Mouse (Mus musculus) heart, postnatal 0 days (tissue): ENCODE measurements around the gene Ccrl2. TPM values are rescaled to one million over a fixed set of nuclear protein-coding genes. Genes with fewer than 3 reads are reported as not detected.

Source experiments
- ATAC-seq: fragments of 200-750 bp; cut with Nextera tagmentation; 2 replicates; pipeline ENCODE4 v1.8.0; 2017; ENCODE audit warnings: low read depth, moderate number of reproducible peaks, moderate library complexity; ENCODE audit not compliant: insufficient read depth
- DNase-seq: peaks from one replicate; pipeline ENCODE4 v3.0.0-alpha.2; 2016; ENCODE audit warnings: low spot score
- H3K27ac ChIP-seq: fragments of 300-500 bp; sonication (generic); 2 replicates; pipeline ENCODE4 v1.5.1; 2014; ENCODE audit warnings: low read depth, mild to moderate bottlenecking
- H3K27me3 ChIP-seq: fragments of 300-500 bp; sonication (generic); 2 replicates; pipeline ENCODE4 v1.6.1; 2014; ENCODE audit warnings: low read length, mixed read lengths; ENCODE audit not compliant: control insufficient read depth, insufficient read depth
- H3K36me3 ChIP-seq: fragments of 300-500 bp; sonication (generic); replicated peaks from 2 replicates; pipeline ENCODE4 v1.6.1; 2014; ENCODE audit warnings: low read length, mixed read lengths; ENCODE audit not compliant: control insufficient read depth, insufficient read depth
- H3K4me1 ChIP-seq: fragments of 300-500 bp; sonication (generic); 2 replicates; pipeline ENCODE4 v1.6.1; 2014; ENCODE audit warnings: antibody characterized with exemption; ENCODE audit not compliant: control insufficient read depth, insufficient read depth
- H3K4me2 ChIP-seq: fragments of 300-500 bp; sonication (generic); 2 replicates; pipeline ENCODE4 v1.6.1; 2014; ENCODE audit warnings: low read depth, mild to moderate bottlenecking, low read length, moderate library complexity
- H3K4me3 ChIP-seq: fragments of 300-500 bp; sonication (generic); 2 replicates; pipeline ENCODE4 v1.5.1; 2014; ENCODE audit warnings: low read depth, low read length
- H3K9ac ChIP-seq: fragments of 300-500 bp; sonication (generic); replicated peaks from 2 replicates; pipeline ENCODE4 v1.6.1; 2014; ENCODE audit warnings: low read depth, low read length, mixed read lengths
- H3K9me3 ChIP-seq: fragments of 300-500 bp; sonication (generic); replicated peaks from 2 replicates; pipeline ENCODE4 v1.6.1; 2016; ENCODE audit warnings: low read length; ENCODE audit not compliant: control insufficient read depth
- CTCF ChIP-seq: IDR thresholded peaks from 2 replicates; pipeline ENCODE4 v1.5.1; 2016; ENCODE audit warnings: antibody characterized with exemption, control low read depth, low read depth
- EP300 ChIP-seq: IDR thresholded peaks from 2 replicates; pipeline ENCODE4 v1.6.1; 2016; ENCODE audit warnings: antibody characterized with exemption, low read depth
- WGBS: fragments of 180-500 bp; shearing (Covaris S2); extraction: QIAGEN DNeasy Blood & Tissue Kit; methylation state at CpG from one replicate; pipeline ENCODE4 v1.1.7; 2014; 5-methylcytosine and 5-hydroxymethylcytosine counted together
- polyA plus RNA-seq: library from polyadenylated mRNA; unstranded; fragments of >200 nt; fragmentation: Nextera tagmentation; extraction: Ambion mirVana; gene quantifications from 2 replicates; pipeline ENCODE4 v1.2.1, GENCODE M21; 2015
- total RNA-seq: library from RNA; depleted of rRNA; stranded (reverse); fragments of >200 nt; gene quantifications from 2 replicates; pipeline ENCODE4 v1.2.3, GENCODE M21; 2014; ENCODE audit warnings: low replicate concordance

Gene Ccrl2
- total and polyA plus RNA-seq, 2 experiments from 2014 or later: 8.5 to 9.9 TPM

DNA sequence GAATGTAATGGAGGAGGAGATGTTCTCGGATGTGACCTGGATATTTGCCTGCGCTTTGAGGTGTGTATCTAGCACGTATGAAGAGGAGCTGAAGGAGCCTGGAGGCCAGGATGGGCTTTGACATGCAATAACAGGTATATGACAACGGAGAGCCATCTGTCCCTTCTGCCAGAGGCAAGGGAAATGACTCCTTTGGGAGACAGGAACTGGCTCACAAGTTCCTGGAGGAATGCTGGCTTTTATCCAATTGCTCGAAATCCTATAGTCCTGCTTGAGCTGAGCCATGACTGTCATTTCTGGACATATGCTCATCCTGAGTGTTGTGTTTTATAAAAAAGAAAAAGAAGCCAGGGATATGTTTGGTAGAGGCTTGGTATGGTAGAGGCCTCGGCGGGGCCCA lies 31.6 kb upstream of the Ccrl2 start:
- TF ChIP-seq CTCF: no peak
- no peak for TF ChIP-seq EP300
- no peak overlapping the region for H3K4me3 ChIP-seq
- DNase-seq (no peak), ATAC-seq (no peak)
- WGBS: 48% methylated on average over 7 of the region's 7 CpGs
- H3K4me1 ChIP-seq: peaks cover 14% of the 10 kb centered on the region
- H3K36me3 ChIP-seq: no peaks in the 10 kb centered on the region
- H3K9ac ChIP-seq: no peak overlapping the region
- H3K27ac ChIP-seq: no peak overlapping the region
- no peak overlapping the region for H3K4me2 ChIP-seq
- H3K27me3 ChIP-seq: peaks cover 4% of the 10 kb centered on the region; the same call in 1 of the 2 replicates
- H3K9me3 ChIP-seq: no peaks in the 10 kb centered on the region

DNA sequence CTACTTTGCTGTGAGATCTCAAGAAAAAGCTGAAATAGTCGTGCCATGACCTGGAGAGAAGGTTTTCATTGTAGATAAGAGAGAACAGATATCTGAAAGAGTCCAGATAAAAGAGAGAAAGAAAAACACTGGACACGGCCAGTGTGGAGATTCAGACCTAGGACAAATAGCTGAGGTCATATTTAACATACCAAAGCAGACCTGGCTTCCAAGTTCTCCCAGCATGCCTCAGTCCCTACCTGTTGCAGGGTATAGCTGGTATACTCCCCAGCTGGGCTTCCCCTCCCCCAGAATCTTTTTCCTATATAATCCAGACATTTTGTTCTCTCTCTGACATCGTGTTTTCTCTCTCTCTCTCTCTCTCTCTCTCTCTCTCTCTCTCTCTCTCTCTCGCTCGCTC lies 30.6 kb upstream of the Ccrl2 start:
- H3K4me3 ChIP-seq: no peak overlapping the region
- H3K9ac ChIP-seq: no peak overlapping the region
- H3K4me2 ChIP-seq: no peak overlapping the region
- H3K27me3 ChIP-seq: peaks cover 4% of the 10 kb centered on the region; the same call in 1 of the 2 replicates
- no peaks in the 10 kb centered on the region for H3K36me3 ChIP-seq
- DNase-seq: no peak
- WGBS: 7% methylated on average over 5 of the region's 5 CpGs
- no peak for ATAC-seq
- H3K4me1 ChIP-seq: peaks cover 14% of the 10 kb centered on the region
- no peak for TF ChIP-seq CTCF
- no peak for TF ChIP-seq EP300
- H3K27ac ChIP-seq: no peak overlapping the region
- no peaks in the 10 kb centered on the region for H3K9me3 ChIP-seq

DNA sequence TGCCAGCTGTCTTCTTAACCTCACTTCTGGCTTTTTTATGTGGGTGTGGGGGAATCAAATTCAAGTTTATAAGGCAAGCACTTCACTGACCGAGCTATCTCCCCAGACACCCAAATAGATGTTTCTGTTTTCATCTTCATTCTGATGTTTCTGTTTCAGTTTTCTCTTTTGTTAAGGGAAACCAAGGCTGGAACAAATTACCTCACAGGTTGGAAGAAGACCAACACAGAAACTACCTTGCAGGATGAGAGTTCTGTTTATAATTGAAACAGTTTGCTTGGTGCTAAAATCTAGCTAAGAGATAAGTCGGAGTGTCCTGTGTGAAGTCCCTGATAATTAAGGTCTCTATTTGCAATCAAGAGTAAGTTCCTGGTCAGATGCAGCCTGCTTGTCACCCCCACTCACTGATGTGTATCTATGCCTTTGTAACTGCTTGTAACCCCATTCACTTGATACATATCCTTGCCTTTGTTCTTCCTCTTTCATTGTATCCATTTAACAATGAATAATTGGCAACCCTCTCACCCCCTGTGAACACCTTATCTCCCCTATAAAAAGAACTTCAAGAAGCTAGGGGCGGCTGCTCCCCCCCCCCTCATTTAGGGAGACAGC lies 29.8 kb upstream of the Ccrl2 start:
- Histone ChIP-seq H3K27ac (no peak overlapping the region), H3K4me1 (peaks cover 11% of the 10 kb centered on the region), H3K36me3 (no peaks in the 10 kb centered on the region), H3K9me3 (no peaks in the 10 kb centered on the region), H3K4me2 (no peak overlapping the region), H3K27me3 (peaks cover 4% of the 10 kb centered on the region; the same call in 1 of the 2 replicates), H3K9ac (no peak overlapping the region), H3K4me3 (no peak overlapping the region)
- TF ChIP-seq CTCF (no peak), EP300 (no peak)
- DNase-seq (no peak), ATAC-seq (no peak)
- WGBS: 29% methylated on average over 3 of the region's 3 CpGs

DNA sequence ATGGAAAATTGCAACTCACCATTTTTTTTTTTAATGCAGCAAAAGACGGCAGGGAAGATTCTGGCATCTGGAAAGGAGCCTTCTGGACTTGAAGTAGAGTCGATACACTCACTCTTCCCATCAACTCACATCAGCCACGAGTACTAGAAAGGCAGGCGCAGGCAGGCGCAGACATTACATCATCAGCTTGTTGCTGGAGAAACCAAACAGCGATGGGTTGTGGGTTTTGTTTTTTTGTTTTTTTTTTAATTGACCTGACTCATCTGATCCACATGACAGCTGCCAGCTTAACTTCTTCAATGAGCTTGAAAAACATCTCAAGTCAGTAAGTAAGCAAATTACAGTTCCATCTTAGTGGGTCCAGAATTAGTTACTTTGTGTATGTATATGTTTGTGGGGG lies 28.8 kb upstream of the Ccrl2 start:
- H3K9ac ChIP-seq: no peak overlapping the region
- H3K27me3 ChIP-seq: peaks cover 4% of the 10 kb centered on the region; the same call in 1 of the 2 replicates
- TF ChIP-seq EP300 (no peak), CTCF (no peak)
- no peaks in the 10 kb centered on the region for H3K9me3 ChIP-seq
- H3K27ac ChIP-seq: no peak overlapping the region
- H3K4me3 ChIP-seq: no peak overlapping the region
- no peaks in the 10 kb centered on the region for H3K36me3 ChIP-seq
- WGBS: 64% methylated on average over 6 of the region's 6 CpGs
- ATAC-seq (no peak), DNase-seq (no peak)
- H3K4me2 ChIP-seq: no peak overlapping the region
- H3K4me1 ChIP-seq: peaks cover 11% of the 10 kb centered on the region

DNA sequence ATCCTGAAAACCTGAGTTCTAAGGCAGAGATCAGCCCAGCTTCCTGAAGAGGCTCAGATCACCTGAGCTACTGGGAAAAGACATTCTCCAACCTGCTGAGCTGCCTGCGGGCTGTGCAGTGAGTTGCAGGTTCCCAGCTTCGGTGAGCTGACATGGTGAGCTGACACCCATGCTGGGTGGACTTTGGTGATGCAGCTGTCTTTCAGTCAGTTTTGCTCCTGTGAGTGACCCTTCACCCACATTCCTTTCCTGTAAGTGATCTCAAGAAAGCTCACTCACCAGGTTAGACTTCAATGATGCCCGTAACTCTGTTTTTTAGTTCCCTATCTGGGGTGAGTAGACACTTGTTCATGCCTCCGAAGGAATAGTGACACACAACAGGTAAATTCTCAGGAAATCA lies 28.0 kb upstream of the Ccrl2 start:
- WGBS: 44% methylated on average over 4 of the region's 4 CpGs
- DNase-seq: no peak
- Histone ChIP-seq H3K4me2 (no peak overlapping the region), H3K27ac (no peak overlapping the region), H3K9ac (no peak overlapping the region), H3K9me3 (no peaks in the 10 kb centered on the region), H3K27me3 (peaks cover 4% of the 10 kb centered on the region; the same call in 1 of the 2 replicates), H3K36me3 (no peaks in the 10 kb centered on the region), H3K4me3 (no peak overlapping the region), H3K4me1 (peaks cover 11% of the 10 kb centered on the region)
- ATAC-seq: no peak
- TF ChIP-seq CTCF: no peak
- TF ChIP-seq EP300: no peak

DNA sequence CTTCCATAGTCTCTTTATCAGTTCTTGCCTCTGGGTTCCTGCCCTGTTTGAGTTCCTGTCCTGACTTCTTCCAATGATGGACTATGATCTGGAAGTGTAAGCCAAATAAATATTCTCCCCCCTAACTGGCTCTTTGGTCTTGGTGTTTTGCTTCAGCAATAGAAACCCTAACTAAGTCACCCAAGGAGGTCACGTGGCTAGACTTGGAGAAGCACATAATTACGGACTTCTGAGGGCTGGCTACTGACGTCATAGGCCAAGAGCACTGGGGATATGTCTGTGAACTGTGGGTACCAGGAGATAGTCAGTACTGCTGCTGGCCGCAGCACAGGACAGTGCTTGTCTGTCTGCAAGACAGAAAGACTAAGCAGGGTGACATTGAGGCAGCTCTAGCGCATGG lies 24.4 kb upstream of the Ccrl2 start:
- no peak overlapping the region for H3K27ac ChIP-seq
- no peak for TF ChIP-seq EP300
- no peak for TF ChIP-seq CTCF
- no peaks in the 10 kb centered on the region for H3K4me1 ChIP-seq
- 82% methylated on average over 5 of the region's 5 CpGs for WGBS
- no peaks in the 10 kb centered on the region for H3K27me3 ChIP-seq
- H3K4me3 ChIP-seq: no peak overlapping the region
- H3K9ac ChIP-seq: no peak overlapping the region
- H3K9me3 ChIP-seq: 0 out of 2 replicates have a peak, but pooled peaks cover 7% of the 10 kb centered on the region
- DNase-seq: no peak
- H3K36me3 ChIP-seq: no peaks in the 10 kb centered on the region
- no peak overlapping the region for H3K4me2 ChIP-seq
- ATAC-seq: no peak
